Mouse (Mus musculus) lung, postnatal 0 days (tissue): ENCODE measurements around the gene Cyp2a5. TPM values are rescaled to one million over a fixed set of nuclear protein-coding genes. Genes with fewer than 3 reads are reported as not detected.
"Not testable (repeated sequence)": the region's sequence is repeated elsewhere in the genome, so short reads cannot be mapped to it uniquely, and the experiment has no call there.

Experiments used
- ATAC-seq: fragments of 200-750 bp; cut with Nextera tagmentation; 2 replicates; pipeline ENCODE4 v1.8.0; 2017; ENCODE audit warnings: moderate library complexity
- DNase-seq: peaks from one replicate; pipeline ENCODE4 v3.0.0-alpha.2; 2016; ENCODE audit warnings: low spot score
- H3K27ac ChIP-seq: fragments of 300-500 bp; sonication (generic); 2 replicates; pipeline ENCODE4 v1.5.1; 2014; ENCODE audit warnings: antibody characterized with exemption, mild to moderate bottlenecking, low read length, mixed read lengths
- H3K27me3 ChIP-seq: fragments of 300-500 bp; sonication (generic); replicated peaks from 2 replicates; pipeline ENCODE4 v1.6.1; 2014; ENCODE audit warnings: low read length, mixed read lengths; ENCODE audit not compliant: insufficient read depth
- H3K36me3 ChIP-seq: fragments of 300-500 bp; sonication (generic); 2 replicates; pipeline ENCODE4 v1.6.1; 2014; ENCODE audit warnings: low read length, mixed read lengths; ENCODE audit not compliant: insufficient read depth
- H3K4me1 ChIP-seq: fragments of 300-500 bp; sonication (generic); 2 replicates; pipeline ENCODE4 v1.6.1; 2014; ENCODE audit warnings: antibody characterized with exemption, low read depth, low read length, mixed read lengths; ENCODE audit not compliant: insufficient read depth
- H3K4me2 ChIP-seq: fragments of 300-500 bp; sonication (generic); replicated peaks from 2 replicates; pipeline ENCODE4 v1.6.1; 2014; ENCODE audit warnings: low read depth, mild to moderate bottlenecking, low read length, moderate library complexity, mixed read lengths
- H3K4me3 ChIP-seq: fragments of 300-500 bp; sonication (generic); 2 replicates; pipeline ENCODE4 v1.5.1; 2014; ENCODE audit warnings: low read depth, low read length
- H3K9ac ChIP-seq: fragments of 300-500 bp; sonication (generic); replicated peaks from 2 replicates; pipeline ENCODE4 v1.6.1; 2014; ENCODE audit warnings: low read depth, mild to moderate bottlenecking
- H3K9me3 ChIP-seq: fragments of 300-500 bp; sonication (generic); 2 replicates; pipeline ENCODE4 v1.6.1; 2016; ENCODE audit warnings: low read length, mixed read lengths
- CTCF ChIP-seq: IDR thresholded peaks from 2 replicates; pipeline ENCODE4 v1.5.1; 2016; ENCODE audit warnings: antibody characterized with exemption, mild to moderate bottlenecking
- EP300 ChIP-seq: IDR thresholded peaks from 2 replicates; pipeline ENCODE4 v1.6.1; 2016; ENCODE audit warnings: antibody characterized with exemption, mild to moderate bottlenecking, control low read depth
- WGBS: fragments of 180-500 bp; shearing (Covaris S2); extraction: QIAGEN DNeasy Blood & Tissue Kit; methylation state at CpG from one replicate; pipeline ENCODE4 v1.1.7; 2014; 5-methylcytosine and 5-hydroxymethylcytosine counted together
- polyA plus RNA-seq: library from polyadenylated mRNA; unstranded; fragments of >200 nt; fragmentation: Nextera tagmentation; extraction: Ambion mirVana; gene quantifications from 2 replicates; pipeline ENCODE4 v1.2.1, GENCODE M21; 2015

The Cyp2a5 gene
- polyA plus RNA-seq, result 1.0 and 1.2 TPM in 2 replicates

GRCm38 (mm10) chr7:26835059-26835458, at the start of gene Cyp2a5:
Gene Cyp2a5, plus strand, starts transcription at chr7:26835305.
- not testable (repeated sequence) for DNase-seq, H3K36me3 ChIP-seq, ATAC-seq, H3K4me3 ChIP-seq, H3K9ac ChIP-seq, H3K9me3 ChIP-seq, H3K4me2 ChIP-seq, H3K4me1 ChIP-seq, H3K27me3 ChIP-seq, H3K27ac ChIP-seq
- 58% methylated on average over 3 of the region's 3 CpGs for WGBS

- not testable (repeated sequence) for H3K36me3 ChIP-seq, H3K27ac ChIP-seq, ATAC-seq, H3K4me1 ChIP-seq, H3K9me3 ChIP-seq, H3K4me2 ChIP-seq, DNase-seq, H3K4me3 ChIP-seq, H3K9ac ChIP-seq, H3K27me3 ChIP-seq
- WGBS, result 74% methylated on average over 1 of the region's 1 CpGs
Observed at GRCm38 (mm10) chr7:26786013-26786412, 49.1 kb upstream of the Cyp2a5 start.

DNA sequence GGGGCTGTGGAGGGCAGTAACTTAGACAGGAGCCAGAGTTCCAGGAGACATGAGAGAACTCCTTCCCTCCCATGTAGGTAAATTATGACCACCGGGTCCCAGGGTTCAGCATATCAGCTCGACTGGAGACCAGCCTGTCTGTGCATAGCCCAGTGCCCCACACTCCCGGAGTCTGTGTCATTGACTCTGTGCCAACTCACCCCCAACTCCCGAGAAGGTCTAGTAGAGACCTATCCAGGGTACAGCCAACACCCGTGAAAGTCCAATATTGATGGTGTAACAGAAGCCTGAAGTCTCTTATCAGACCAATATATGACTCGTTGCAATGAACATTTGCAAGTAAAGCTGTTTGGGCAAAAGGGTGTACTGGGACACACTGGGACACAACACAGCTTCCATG, 45.1 kb upstream of the Cyp2a5 start:
- H3K4me3 ChIP-seq, result no peak overlapping the region
- H3K27me3 ChIP-seq, result no peaks in the 10 kb centered on the region
- WGBS, result 52% methylated on average over 6 of the region's 6 CpGs
- H3K27ac ChIP-seq, result no peak overlapping the region
- H3K9me3 ChIP-seq, result no peaks in the 10 kb centered on the region
- no peaks in the 10 kb centered on the region for H3K4me1 ChIP-seq
- no peak for DNase-seq
- H3K4me2 ChIP-seq, result no peak overlapping the region
- H3K9ac ChIP-seq, result no peak overlapping the region
- ATAC-seq, result no peak
- H3K36me3 ChIP-seq, result no peaks in the 10 kb centered on the region
- no peak for TF ChIP-seq CTCF
- TF ChIP-seq EP300, result no peak

DNA sequence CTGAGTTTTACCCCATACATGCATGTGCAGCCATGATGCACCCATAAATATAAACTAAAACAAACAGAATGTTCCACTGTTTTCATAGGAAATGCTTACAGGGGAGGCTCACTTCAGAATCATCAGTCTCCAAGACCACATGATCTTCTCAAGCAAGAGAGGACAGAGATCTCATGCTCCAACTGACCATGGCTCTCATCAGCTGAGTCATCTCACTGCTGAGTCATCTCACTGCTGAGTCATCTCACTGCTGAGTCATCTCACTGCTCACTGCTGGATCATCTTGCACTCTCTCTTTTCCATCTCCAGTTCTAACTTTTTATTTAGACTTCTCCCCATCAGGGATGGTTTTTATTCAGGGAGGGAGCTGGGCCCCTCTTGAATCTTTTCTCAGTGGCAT, 35.0 kb upstream of the Cyp2a5 start:
- H3K9ac ChIP-seq, result no peak overlapping the region
- ATAC-seq (no peak), DNase-seq (no peak)
- H3K9me3 ChIP-seq, result no peaks in the 10 kb centered on the region
- H3K27me3 ChIP-seq, result no peaks in the 10 kb centered on the region
- no peak overlapping the region for H3K4me3 ChIP-seq
- no peak overlapping the region for H3K27ac ChIP-seq
- TF ChIP-seq EP300 (no peak), CTCF (no peak)
- H3K4me1 ChIP-seq, result no peaks in the 10 kb centered on the region
- H3K36me3 ChIP-seq, result no peaks in the 10 kb centered on the region
- H3K4me2 ChIP-seq, result no peak overlapping the region

DNA sequence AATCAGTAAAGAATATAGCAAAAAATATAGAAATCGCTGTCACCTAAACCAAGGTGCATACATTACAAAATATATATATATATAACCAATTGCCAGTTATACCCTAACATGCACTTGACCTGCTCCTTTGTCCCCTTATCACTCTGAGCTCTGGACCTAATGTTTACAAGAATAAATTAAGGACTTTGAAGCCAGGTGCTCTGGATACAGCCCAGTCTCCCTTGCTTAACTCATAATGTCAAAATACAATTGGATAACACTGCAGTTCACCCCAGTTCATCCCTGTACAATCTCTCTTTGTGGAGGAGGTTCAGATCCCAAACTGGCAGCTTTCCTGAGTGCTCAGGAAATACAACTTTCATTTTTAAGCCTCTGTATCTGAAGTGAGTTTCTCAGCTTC, 34.1 kb upstream of the Cyp2a5 start:
- Histone ChIP-seq H3K9ac (no peak overlapping the region), H3K4me1 (no peaks in the 10 kb centered on the region), H3K9me3 (no peaks in the 10 kb centered on the region), H3K27me3 (no peaks in the 10 kb centered on the region), H3K27ac (no peak overlapping the region), H3K4me3 (no peak overlapping the region), H3K4me2 (no peak overlapping the region), H3K36me3 (no peaks in the 10 kb centered on the region)
- 82% methylated on average over 1 of the region's 1 CpGs for WGBS
- TF ChIP-seq CTCF, result no peak
- no peak for TF ChIP-seq EP300
- ATAC-seq (no peak), DNase-seq (no peak)

GRCm38 (mm10) chr7:26808592-26808991, 26.5 kb upstream of the Cyp2a5 start, which contains the start of gene Cyp2g1:
Gene Cyp2g1, plus strand, starts transcription at chr7:26808892.
- Histone ChIP-seq H3K27ac (no peak within 1 kb of the TSS), H3K9me3 (no peaks in the 10 kb centered on the region), H3K27me3 (no peaks in the 10 kb centered on the region), H3K9ac (no peak within 1 kb of the TSS), H3K4me3 (no peak within 1 kb of the TSS), H3K4me1 (no peaks in the 10 kb centered on the region), H3K4me2 (no peak within 1 kb of the TSS), H3K36me3 (no peaks in the 10 kb centered on the region)
- ATAC-seq (no peak), DNase-seq (no peak)
- 86% methylated on average over 2 of the region's 2 CpGs for WGBS
- TF ChIP-seq EP300, result no peak
- TF ChIP-seq CTCF, result no peak

- H3K4me3 ChIP-seq, H3K4me2 ChIP-seq, H3K27ac ChIP-seq, DNase-seq, H3K27me3 ChIP-seq, H3K4me1 ChIP-seq, H3K36me3 ChIP-seq, ATAC-seq, H3K9me3 ChIP-seq, H3K9ac ChIP-seq: not testable (repeated sequence)
- WGBS, result 58% methylated on average over 9 of the region's 9 CpGs
Observed at GRCm38 (mm10) chr7:26831556-26832292, 3.4 kb upstream of the Cyp2a5 start.

DNA sequence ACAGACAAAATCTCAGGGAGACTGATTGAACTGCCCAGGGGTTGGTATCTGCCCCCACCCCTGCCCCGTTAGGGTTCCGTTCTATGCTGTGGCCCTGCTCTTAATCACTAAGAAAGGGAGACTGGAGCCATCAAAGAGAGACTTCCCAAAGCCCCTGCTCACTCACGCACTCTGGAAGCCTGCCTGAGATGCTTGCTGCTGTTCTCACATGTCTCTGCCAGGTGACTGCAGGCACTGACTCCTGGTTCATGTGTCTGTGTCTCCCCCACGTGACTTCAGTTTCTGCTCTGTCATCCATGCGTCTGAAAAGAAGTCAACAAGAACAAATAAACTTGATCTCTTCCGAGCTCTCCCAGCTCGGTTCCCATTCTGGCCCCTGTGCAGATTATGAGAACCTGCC, 2.4 kb upstream of the Cyp2a5 start:
- 40% methylated on average over 7 of the region's 7 CpGs for WGBS
- not testable (repeated sequence) for H3K9ac ChIP-seq, H3K4me2 ChIP-seq, DNase-seq, H3K36me3 ChIP-seq, H3K27ac ChIP-seq, H3K9me3 ChIP-seq, H3K4me1 ChIP-seq, ATAC-seq, H3K27me3 ChIP-seq, H3K4me3 ChIP-seq

DNA sequence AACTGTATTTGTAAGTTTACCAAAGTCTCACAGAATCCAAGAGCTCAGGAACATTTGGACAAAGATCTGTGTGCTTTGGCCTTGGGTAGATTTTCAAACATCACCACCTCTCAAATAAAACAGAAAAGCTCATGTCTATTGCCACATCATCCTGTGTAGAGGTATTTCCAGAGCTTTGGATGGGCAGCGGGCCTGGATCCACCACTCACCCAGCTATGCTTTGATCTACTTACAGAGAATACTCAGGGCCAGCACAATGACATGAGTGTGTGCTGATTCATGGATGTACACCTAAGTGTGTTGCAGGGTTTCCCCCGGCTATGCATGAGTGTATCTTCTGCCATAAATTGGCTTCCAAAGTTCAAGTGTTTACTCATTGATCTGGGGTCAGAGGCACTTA, 8.3 kb downstream of the Cyp2a5 start:
- 45% methylated on average over 2 of the region's 2 CpGs for WGBS
- H3K36me3 ChIP-seq, H3K9me3 ChIP-seq, H3K27ac ChIP-seq, H3K4me3 ChIP-seq, H3K9ac ChIP-seq, H3K4me1 ChIP-seq, H3K4me2 ChIP-seq, ATAC-seq, DNase-seq, H3K27me3 ChIP-seq: not testable (repeated sequence)
